Mouse (Mus musculus) erythroblast, embryonic 14.5 days (primary cell): ENCODE data around the gene Foxa1. TPM values are rescaled to one million over a fixed set of nuclear protein-coding genes. Genes with fewer than 3 reads are reported as not detected.

ENCODE experiments used
- H3K27me3 ChIP-seq: 2 replicates; pipeline ENCODE4 v1.6.1; 2012; ENCODE audit warnings: inconsistent platforms; ENCODE audit not compliant: control insufficient read depth
- H3K36me3 ChIP-seq: 2 replicates; pipeline ENCODE4 v1.6.1; 2012; ENCODE audit warnings: mild to moderate bottlenecking, inconsistent platforms; ENCODE audit not compliant: control insufficient read depth
- H3K4me1 ChIP-seq: 2 replicates; pipeline ENCODE4 v1.6.1; 2012; ENCODE audit warnings: inconsistent platforms; ENCODE audit not compliant: control insufficient read depth
- H3K4me3 ChIP-seq: replicated peaks from 2 replicates; pipeline ENCODE3; 2012; ENCODE audit warnings: moderate library complexity, mild to moderate bottlenecking, inconsistent platforms
- H3K9me3 ChIP-seq: 2 replicates; pipeline ENCODE4 v1.6.1; 2012; ENCODE audit warnings: low read length, inconsistent platforms, mixed read lengths; ENCODE audit not compliant: control insufficient read depth
- GATA1 ChIP-seq: IDR thresholded peaks from 2 replicates; pipeline ENCODE4 v1.6.1; 2012; ENCODE audit warnings: low read length, inconsistent platforms, mixed read lengths
- TAL1 ChIP-seq: IDR thresholded peaks from 3 replicates; pipeline ENCODE4 v1.6.1; 2012; ENCODE audit warnings: low read length, inconsistent platforms, mixed read lengths
- polyA plus RNA-seq: library from polyadenylated mRNA; stranded (reverse); fragments of >175 nt; gene quantifications from 2 replicates; pipeline ENCODE4 v1.2.3, GENCODE M21; 2012

Gene Foxa1
- polyA plus RNA-seq, 1 experiment, result not detected

DNA sequence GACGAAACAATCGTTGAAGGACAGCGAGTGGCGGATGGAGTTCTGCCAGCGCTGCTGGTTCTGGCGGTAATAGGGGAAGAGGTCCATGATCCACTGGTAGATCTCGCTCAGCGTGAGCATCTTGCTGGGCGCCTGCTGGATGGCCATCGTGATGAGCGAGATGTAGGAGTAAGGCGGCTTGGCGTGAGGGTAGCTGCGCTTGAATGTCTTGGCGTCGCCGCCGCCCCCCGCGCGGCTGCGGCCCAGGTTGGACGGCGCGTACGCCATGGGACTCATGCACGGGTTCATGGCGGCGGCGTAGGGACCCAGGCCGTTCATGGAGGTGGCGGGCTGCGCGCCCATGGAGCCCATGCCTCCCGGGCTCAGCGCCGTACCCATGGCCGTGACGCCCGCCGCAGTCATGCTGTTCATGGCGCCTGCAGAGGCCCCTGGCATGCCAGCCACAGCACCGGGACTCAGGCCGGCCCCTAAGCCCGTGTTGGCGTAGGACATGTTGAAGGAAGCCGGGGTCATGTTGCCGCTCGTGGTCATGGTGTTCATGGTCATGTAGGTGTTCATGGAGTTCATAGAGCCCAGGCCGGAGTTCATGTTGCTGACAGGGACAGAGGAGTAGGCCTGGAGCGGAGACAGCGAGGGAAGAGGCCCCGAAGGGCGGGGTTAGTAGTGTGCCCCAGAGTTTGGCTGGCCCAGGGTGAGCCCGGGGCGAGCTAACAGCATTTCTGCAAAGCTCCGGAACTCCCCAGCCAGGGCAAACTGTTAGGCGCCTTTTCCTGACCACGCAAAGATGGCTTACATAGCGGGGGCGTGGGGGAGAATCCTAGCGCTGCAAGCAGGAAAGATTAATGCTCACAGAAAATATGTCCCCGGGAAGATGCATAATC, 3.7 kb downstream of the Foxa1 start:
- Histone ChIP-seq H3K4me1 (no peaks in the 10 kb centered on the region; the same call in 1 of the 2 replicates), H3K27me3 (peaks cover 100% of the 10 kb centered on the region), H3K9me3 (peaks cover 4% of the 10 kb centered on the region; the same call in 1 of the 2 replicates), H3K36me3 (no peaks in the 10 kb centered on the region), H3K4me3 (no peak overlapping the region)
- TF ChIP-seq TAL1 (no peak), GATA1 (no peak)

DNA sequence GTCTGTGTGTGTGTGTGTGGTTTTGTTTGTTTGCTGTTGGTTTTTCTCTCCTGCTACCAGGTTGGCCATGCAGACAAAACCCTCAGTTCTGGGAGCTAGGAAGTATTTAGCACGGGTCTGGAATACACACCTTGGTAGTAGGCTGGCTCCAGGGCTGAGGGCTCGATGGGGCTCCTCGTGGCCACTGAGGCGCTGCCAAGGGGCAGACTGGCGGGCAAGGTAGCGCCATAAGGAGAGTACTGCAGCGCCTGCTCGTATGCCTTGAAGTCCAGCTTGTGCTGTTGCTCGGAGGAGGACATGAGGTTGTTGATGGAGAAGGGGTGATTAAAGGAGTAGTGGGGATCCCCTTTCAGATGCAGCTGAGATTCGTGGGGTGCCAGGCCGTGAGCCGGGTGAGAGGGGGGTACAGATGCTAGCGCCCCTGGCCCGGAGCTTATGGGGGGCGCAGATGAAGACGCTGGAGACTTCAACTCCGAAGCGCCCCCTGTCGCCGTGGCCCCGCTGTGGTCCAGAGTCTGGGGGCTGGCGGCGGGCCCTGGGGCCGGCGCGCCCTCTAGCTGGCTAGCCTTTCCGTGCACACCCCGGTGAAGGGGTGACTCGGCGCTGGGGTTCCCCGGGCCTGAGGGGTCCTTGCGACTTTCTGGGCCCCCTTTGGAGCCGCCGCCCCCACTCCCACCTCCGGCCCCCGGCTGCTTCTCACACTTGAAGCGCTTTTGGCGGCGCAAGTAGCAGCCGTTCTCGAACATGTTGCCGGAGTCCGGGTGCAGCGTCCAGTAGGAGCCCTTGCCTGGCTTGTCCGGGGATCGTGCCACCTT, 4.6 kb downstream of the Foxa1 start:
- TF ChIP-seq GATA1 (no peak), TAL1 (no peak)
- Histone ChIP-seq H3K4me3 (no peak overlapping the region), H3K4me1 (no peaks in the 10 kb centered on the region; the same call in 1 of the 2 replicates), H3K9me3 (peaks cover 4% of the 10 kb centered on the region; the same call in 1 of the 2 replicates), H3K36me3 (no peaks in the 10 kb centered on the region), H3K27me3 (peaks cover 100% of the 10 kb centered on the region)

DNA sequence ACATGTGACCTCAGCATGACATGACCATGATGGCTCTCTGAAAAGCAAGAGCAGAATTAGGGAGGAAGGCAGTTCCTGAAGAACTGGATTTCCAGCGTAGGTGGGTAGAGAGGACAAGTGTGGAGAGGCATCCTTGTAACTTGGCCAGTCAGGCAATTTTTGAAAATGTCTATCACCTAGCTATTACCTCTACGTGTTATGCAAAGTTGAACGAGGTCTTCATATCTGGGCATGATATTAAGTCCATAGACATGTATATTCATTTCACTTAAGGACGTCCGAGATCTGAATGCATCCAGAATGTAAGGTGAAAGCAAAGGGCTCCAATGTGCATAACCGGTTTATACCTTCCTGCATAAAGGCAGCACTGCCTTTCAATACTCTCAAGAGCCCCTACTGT, 5.6 kb downstream of the Foxa1 start:
- TF ChIP-seq GATA1, result no peak
- no peak for TF ChIP-seq TAL1
- H3K27me3 ChIP-seq, result peaks cover 100% of the 10 kb centered on the region
- H3K9me3 ChIP-seq, result peaks cover 4% of the 10 kb centered on the region; the same call in 1 of the 2 replicates
- H3K36me3 ChIP-seq, result no peaks in the 10 kb centered on the region
- H3K4me1 ChIP-seq, result no peaks in the 10 kb centered on the region
- H3K4me3 ChIP-seq, result no peak overlapping the region

DNA sequence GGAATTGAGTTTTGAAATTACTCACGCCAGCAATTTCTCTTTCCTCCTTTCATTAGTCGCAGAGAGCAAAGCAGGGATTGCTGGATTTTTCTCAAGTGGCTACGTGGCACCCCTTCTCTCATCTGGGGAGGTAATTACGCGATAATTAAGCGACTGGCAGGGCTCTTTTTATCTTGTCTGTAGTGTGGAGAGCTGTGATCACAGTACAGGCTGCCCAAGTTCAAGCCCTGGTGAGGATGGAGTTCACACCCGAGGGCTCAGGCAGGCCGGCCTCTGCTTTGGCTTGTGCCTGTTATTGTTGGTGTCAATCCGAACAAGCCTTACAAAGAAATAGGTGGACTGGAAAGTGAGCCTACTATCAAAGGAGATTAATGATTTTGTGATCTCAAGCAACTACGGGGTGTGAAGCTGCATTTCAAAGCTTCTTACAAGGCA, 7.1 kb downstream of the Foxa1 start:
- peaks cover 4% of the 10 kb centered on the region; the same call in 1 of the 2 replicates for H3K9me3 ChIP-seq
- no peak for TF ChIP-seq GATA1
- no peak for TF ChIP-seq TAL1
- peaks cover 100% of the 10 kb centered on the region for H3K27me3 ChIP-seq
- no peaks in the 10 kb centered on the region for H3K4me1 ChIP-seq
- H3K36me3 ChIP-seq, result no peaks in the 10 kb centered on the region
- H3K4me3 ChIP-seq, result no peak overlapping the region

DNA sequence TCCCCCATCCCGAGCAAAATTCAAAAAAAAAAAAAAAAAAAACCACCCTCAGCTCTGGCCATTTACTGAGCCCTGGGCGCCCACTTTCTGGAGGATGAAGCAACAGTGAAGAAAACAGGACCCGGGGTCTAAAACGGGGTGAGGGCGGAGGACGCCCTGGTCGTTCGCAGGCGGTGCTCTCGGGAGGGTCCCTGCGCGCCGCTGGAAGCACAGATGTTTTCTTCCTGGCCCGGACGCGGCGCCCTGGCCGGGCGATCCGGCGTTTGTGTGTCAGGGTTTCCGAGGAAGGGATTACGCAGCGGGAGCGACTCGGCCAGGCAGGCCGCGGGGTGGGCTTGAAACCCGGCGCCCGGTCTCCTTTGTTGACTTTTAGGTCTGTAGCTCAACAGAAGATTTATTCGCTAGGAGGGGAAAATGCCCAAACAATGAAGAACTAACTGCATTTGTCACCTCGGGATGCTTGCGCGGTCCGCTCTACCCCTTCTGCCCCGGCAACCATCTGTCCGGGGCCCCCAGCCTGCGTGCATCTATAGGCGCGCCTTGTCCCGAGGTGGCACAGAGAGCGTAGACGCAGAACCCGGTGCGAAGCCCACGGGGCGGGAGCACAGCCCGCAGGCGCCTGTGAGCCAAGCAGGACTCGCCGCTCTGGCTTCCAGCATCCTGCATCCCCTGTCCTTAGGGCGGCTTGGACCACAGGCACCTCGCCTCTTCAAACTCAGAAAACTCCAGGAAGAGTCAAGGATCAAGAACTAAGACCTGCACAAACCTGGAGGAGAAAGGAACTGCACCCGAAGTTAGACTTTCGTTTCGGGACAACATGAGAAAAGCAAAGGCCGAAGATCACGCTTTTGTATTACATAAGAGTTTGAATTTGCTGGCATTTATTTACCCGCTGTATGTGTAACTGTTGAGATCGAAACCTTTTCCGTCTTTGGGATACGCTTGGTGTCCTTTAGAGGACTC, 7.8 kb downstream of the Foxa1 start:
- Histone ChIP-seq H3K4me1 (no peaks in the 10 kb centered on the region), H3K27me3 (peaks cover 100% of the 10 kb centered on the region), H3K9me3 (peaks cover 4% of the 10 kb centered on the region; the same call in 1 of the 2 replicates), H3K36me3 (no peaks in the 10 kb centered on the region), H3K4me3 (peak overlapping the region; percentile 10)
- no peak for TF ChIP-seq TAL1

DNA sequence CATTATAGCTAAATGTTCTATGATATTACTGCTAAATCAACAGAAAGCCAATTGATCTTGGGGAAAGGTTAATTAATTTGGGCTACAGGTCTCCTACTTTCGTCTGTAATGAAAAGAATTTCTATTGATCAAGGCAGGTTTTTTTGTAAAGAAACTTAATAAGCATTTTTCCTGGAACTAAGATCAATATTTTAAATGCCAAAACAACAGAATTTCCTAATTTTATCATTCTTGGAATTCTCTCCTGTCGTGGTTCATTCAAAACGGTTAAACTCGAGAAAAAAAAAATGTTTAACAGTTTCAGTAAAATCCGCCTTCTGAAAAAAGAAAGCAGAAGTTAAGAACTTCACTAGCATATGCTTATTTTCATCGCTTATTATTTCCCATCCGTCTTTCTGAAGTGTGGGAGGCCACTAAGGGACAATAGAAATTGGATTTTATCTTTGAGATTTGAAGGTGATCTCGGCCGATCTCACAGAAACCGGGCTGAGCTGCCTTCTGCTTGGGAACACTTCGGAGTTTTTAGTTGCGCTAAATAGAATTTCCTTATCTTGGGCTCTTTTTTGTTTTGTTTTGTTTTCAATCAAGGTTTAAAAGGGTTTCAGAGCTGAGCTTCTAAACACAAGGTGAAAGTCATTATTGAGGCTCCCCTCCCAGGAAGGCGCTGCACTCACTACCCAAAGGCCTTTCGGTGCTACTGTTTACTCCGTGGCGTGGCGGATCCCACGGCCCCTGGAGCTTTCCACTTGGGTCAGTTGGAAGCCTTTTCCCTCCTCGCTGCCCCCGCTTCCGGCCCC, 8.7 kb downstream of the Foxa1 start:
- no peak for TF ChIP-seq GATA1
- no peak for TF ChIP-seq TAL1
- H3K27me3 ChIP-seq, result peaks cover 100% of the 10 kb centered on the region
- peaks cover 4% of the 10 kb centered on the region; the same call in 1 of the 2 replicates for H3K9me3 ChIP-seq
- no peaks in the 10 kb centered on the region for H3K4me1 ChIP-seq
- H3K36me3 ChIP-seq, result no peaks in the 10 kb centered on the region
- no peak overlapping the region for H3K4me3 ChIP-seq

DNA sequence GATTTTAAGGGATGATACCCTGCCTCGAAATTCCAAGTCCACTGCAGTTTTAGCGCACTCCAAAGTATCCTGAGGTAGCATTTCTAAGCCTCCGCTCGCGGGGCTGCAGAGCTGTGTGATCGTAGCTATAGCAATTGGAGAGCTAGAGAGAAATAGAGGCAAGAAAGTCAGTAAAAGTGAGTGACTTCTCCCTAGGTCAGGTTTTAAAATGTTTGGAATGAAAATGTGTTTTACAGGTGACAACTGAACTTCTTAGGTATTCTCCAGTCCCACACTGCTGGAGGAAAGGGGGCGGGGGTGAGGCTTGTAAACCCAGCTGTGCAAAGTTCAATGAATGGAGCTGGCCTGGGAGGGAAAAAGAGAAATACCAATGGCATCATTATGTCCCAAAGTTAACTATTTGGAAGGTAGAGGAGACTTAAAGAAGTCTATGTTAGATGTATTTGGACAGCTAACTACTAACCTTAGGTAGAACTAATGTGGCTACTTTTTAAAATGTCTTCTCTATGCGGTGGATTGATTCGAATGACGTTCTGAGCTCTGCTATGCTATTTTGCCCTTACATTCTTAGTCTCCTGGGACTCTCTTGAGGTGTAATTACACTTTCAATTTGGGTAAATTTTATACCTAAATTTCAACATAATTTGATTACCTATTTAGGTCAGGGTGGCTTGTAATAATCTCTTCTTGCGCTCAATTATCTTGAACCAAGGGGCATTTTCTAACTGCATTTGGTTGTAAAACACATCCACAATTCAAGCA, 9.6 kb downstream of the Foxa1 start:
- Histone ChIP-seq H3K36me3 (no peaks in the 10 kb centered on the region), H3K4me1 (no peaks in the 10 kb centered on the region), H3K4me3 (no peak overlapping the region), H3K9me3 (peaks cover 2% of the 10 kb centered on the region; the same call in 1 of the 2 replicates), H3K27me3 (peaks cover 99% of the 10 kb centered on the region)
- no peak for TF ChIP-seq TAL1
- TF ChIP-seq GATA1, result no peak
